Mouse (Mus musculus): ENCODE data around the gene Bag1.
A peak's percentile ranks its signal among the peaks of the same experiment; 100 is the strongest.

The Bag1 gene

GRCm38 (mm10) chr4:40948160-40948708 lies at the start of gene Bag1, which contains the start of gene Chmp5:
Gene Bag1, minus strand, starts transcription at chr4:40948294.
Gene Chmp5, plus strand, starts transcription at chr4:40948407.
- DNase-seq (ENCODE audit: low spot score in 2 of 2): peak; percentile 98

- DNase-seq (ENCODE audit: low spot score in 2 of 2): no peak
Observed at GRCm38 (mm10) chr4:40996302-40996701, 48.2 kb upstream of the Bag1 start.

- no peak for DNase-seq (ENCODE audit: low spot score in 2 of 2)
Observed at GRCm38 (mm10) chr4:40989633-40990032, 41.5 kb upstream of the Bag1 start.

- DNase-seq (ENCODE audit: low spot score in 2 of 2): no peak
Observed at GRCm38 (mm10) chr4:40983686-40984085, 35.6 kb upstream of the Bag1 start.

GRCm38 (mm10) chr4:40982486-40982885 lies 34.4 kb upstream of the Bag1 start:
- no peak for DNase-seq (ENCODE audit: low spot score in 2 of 2)

- no peak for DNase-seq (ENCODE audit: low spot score in 2 of 2)
Observed at GRCm38 (mm10) chr4:40979430-40979829, 31.3 kb upstream of the Bag1 start.

- no peak for DNase-seq (ENCODE audit: low spot score in 2 of 2)
Observed at GRCm38 (mm10) chr4:40976651-40977050, 28.6 kb upstream of the Bag1 start.

- DNase-seq (ENCODE audit: low spot score in 2 of 2): no peak
Observed at GRCm38 (mm10) chr4:40975678-40976077, 27.6 kb upstream of the Bag1 start.

- no peak for DNase-seq (ENCODE audit: low spot score in 2 of 2)
Observed at GRCm38 (mm10) chr4:40974011-40974410, 25.9 kb upstream of the Bag1 start.

GRCm38 (mm10) chr4:40971744-40972143 lies 23.6 kb upstream of the Bag1 start:
- DNase-seq (ENCODE audit: low spot score in 2 of 2): no peak

GRCm38 (mm10) chr4:40970842-40971701 lies 23.0 kb upstream of the Bag1 start, which contains the start of gene Nfx1:
Gene Nfx1, plus strand, starts transcription at chr4:40970906.
- DNase-seq (ENCODE audit: low spot score in 2 of 2): peak; percentile 91 to 95

GRCm38 (mm10) chr4:40970592-40970841 lies 22.4 kb upstream of the Bag1 start:
- no peak for DNase-seq (ENCODE audit: low spot score in 2 of 2)

GRCm38 (mm10) chr4:40969781-40970591 lies 21.9 kb upstream of the Bag1 start:
- no peak for DNase-seq (ENCODE audit: low spot score in 2 of 2)

GRCm38 (mm10) chr4:40969161-40969560 lies 21.1 kb upstream of the Bag1 start:
- DNase-seq (ENCODE audit: low spot score in 2 of 2): no peak

- no peak for DNase-seq (ENCODE audit: low spot score in 2 of 2)
Observed at GRCm38 (mm10) chr4:40963536-40963935, 15.4 kb upstream of the Bag1 start.

- no peak for DNase-seq (ENCODE audit: low spot score in 2 of 2)
Observed at GRCm38 (mm10) chr4:40955942-40956341, 7.8 kb upstream of the Bag1 start.

- no peak for DNase-seq (ENCODE audit: low spot score in 2 of 2)
Observed at GRCm38 (mm10) chr4:40953521-40953920, 5.4 kb upstream of the Bag1 start.

GRCm38 (mm10) chr4:40947565-40948159 lies 432 bp downstream of the Bag1 start:
- DNase-seq (ENCODE audit: low spot score in 2 of 2): no peak

- DNase-seq (ENCODE audit: low spot score in 2 of 2): no peak
Observed at GRCm38 (mm10) chr4:40946516-40947121, 1.5 kb downstream of the Bag1 start.

GRCm38 (mm10) chr4:40943651-40944050 lies 4.4 kb downstream of the Bag1 start:
- no peak for DNase-seq (ENCODE audit: low spot score in 2 of 2)

GRCm38 (mm10) chr4:40938793-40939192 lies 9.3 kb downstream of the Bag1 start:
- no peak for DNase-seq (ENCODE audit: low spot score in 2 of 2)

All from frontal cortex, postnatal 14 days (tissue).